ENCODE assay signal across 22 mouse cellular contexts in the genomic region with DNA sequence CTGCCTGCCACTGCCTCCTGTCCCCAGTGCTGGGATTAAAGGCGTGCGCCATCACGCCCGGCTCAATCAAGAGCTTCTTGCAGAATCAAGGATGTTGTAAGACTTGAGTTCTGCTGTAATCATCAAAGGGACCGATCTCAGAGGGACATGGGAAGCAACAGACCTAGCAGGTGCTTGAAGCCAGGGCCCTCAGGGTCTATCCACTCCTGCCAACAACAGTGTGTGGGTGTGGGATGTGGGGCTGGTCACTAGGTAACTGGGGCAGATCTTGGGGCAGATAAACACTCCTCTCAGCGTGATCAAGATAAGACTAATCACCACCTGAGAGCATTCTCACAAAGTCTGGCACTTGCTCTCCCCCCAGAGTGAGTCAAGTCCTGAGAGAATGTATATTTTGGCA. TPM values are rescaled to one million over a fixed set of nuclear protein-coding genes. Genes with fewer than 3 reads are reported as not detected.
DNase-seq lines count a peak whose midpoint lies in the region; ATAC-seq and TF ChIP-seq lines count a peak whose summit lies in the region.
"Had no signal": no experiment of that assay in that cellular context is flagged by ENCODE, and none has a peak within 500 bp of the region (broad histone marks: within the 10 kb centered on the region; RNA-seq: fewer than 3 reads in every experiment).

No protein-coding gene starts in this region.

- no peak for TF ChIP-seq RAD21 in CH12.LX (IDR thresholded peaks at IDR 0.05; ENCODE audit: low read depth, low read length)

- H3K9ac ChIP-seq in CH12.LX (ENCODE audit: insufficient read depth, low read depth) (no peak overlapping the region), ES-Bruce4 (ENCODE audit: low read depth, poor library complexity, severe bottlenecking) (no peak overlapping the region)
- H3K9ac ChIP-seq in lung, embryonic 14.5 days, result no peak overlapping the region
- H3K9ac ChIP-seq: forebrain, postnatal 0 days; hindbrain, embryonic 15.5 days; intestine, embryonic 15.5 days; limb, embryonic 12.5 days; liver, embryonic 13.5 days had no signal

- no peaks in the 10 kb centered on the region for H3K36me3 ChIP-seq in CH12.LX (replicated peaks in 1 of 2; ENCODE audit: control insufficient read depth in 1 of 2, insufficient read depth in 1 of 2, low read length in 1 of 2)
- H3K36me3 ChIP-seq in ES-Bruce4 (ENCODE audit: control insufficient read depth, insufficient read depth, low read length, poor library complexity, severe bottlenecking), result no peaks in the 10 kb centered on the region
- H3K36me3 ChIP-seq in lung, embryonic 14.5 days (ENCODE audit: insufficient read depth), result no peaks in the 10 kb centered on the region
- H3K36me3 ChIP-seq: hindbrain, embryonic 15.5 days; intestine, embryonic 15.5 days; limb, embryonic 12.5 days; liver, embryonic 13.5 days had no signal

- TF ChIP-seq CTCF in CH12.LX (conservative IDR thresholded peaks at IDR 0.05 in 1 of 2, IDR thresholded peaks at IDR 0.05 in 1 of 2; ENCODE audit: low read depth in 2 of 2, low read length in 2 of 2), result no peak
- TF ChIP-seq CTCF in ES-Bruce4 (IDR thresholded peaks at IDR 0.05; ENCODE audit: low read depth, low read length), result no peak
- no peak for TF ChIP-seq CTCF in lung, embryonic 14.5 days (IDR thresholded peaks at IDR 0.05; ENCODE audit: low read depth)
- no peak for TF ChIP-seq CTCF in left cerebral cortex, adult 2 months (IDR thresholded peaks at IDR 0.05)

- H3K27ac ChIP-seq in CH12.LX (ENCODE audit: insufficient read depth, low read depth) (no peak overlapping the region), ES-Bruce4 (ENCODE audit: insufficient read depth, low read length) (no peak overlapping the region)
- no peak overlapping the region for H3K27ac ChIP-seq in lung, embryonic 14.5 days (ENCODE audit: low read depth)
- H3K27ac ChIP-seq in left cerebral cortex, adult 2 months, result no peak overlapping the region
- H3K27ac ChIP-seq: hindbrain, embryonic 15.5 days; intestine, embryonic 15.5 days; limb, embryonic 12.5 days; liver, embryonic 13.5 days; stomach, postnatal 0 days had no signal

- dilution Hi-C loops in CH12.LX (cut with MboI; ENCODE audit: extremely low pct_ligation_motif_present, extremely low pct_unique_long_range_greater_than_20kb, low sequenced_read_pairs), result no loop called here

- TF ChIP-seq EP300 in CH12.LX (IDR thresholded peaks at IDR 0.05; ENCODE audit: low read length) (no peak), ES-Bruce4 (IDR thresholded peaks at IDR 0.05; ENCODE audit: insufficient read depth, low read depth, low read length) (0 out of 2 replicates have a peak, but pooled peaks have one; percentile 9)

- in situ Hi-C loops in CH12.LX (cut with MboI; ENCODE audit: low pct_ligation_motif_present, low pct_unique_long_range_greater_than_20kb, low sequenced_read_pairs), result loop anchor here (10.0 kb wide), 1 partner anchor 187 kb away; the partner anchor contains the start of gene Pwp2

- H3K4me2 ChIP-seq in CH12.LX (ENCODE audit: insufficient read depth, low read depth, poor library complexity, severe bottlenecking), result peak overlapping the region; percentile 79
- H3K4me2 ChIP-seq in lung, embryonic 14.5 days, result no peak overlapping the region
- H3K4me2 ChIP-seq: hindbrain, embryonic 15.5 days; intestine, embryonic 15.5 days; limb, embryonic 12.5 days; midbrain, embryonic 11.5 days had no signal

- TF ChIP-seq POLR2A in CH12.LX (IDR thresholded peaks at IDR 0.05; ENCODE audit: low read depth, low read length) (no peak), ES-Bruce4 (IDR thresholded peaks at IDR 0.05; ENCODE audit: insufficient read depth, low read length) (no peak)

- no peak overlapping the region for H3K4me3 ChIP-seq in CH12.LX (replicated peaks in 1 of 3; ENCODE audit: low read depth in 2 of 3, low read length in 2 of 3, poor library complexity in 1 of 3)
- H3K4me3 ChIP-seq in ES-Bruce4 (ENCODE audit: low read depth, low read length), result no peak overlapping the region
- H3K4me3 ChIP-seq in lung, embryonic 14.5 days (ENCODE audit: low read depth, low read length), result no peak overlapping the region
- no peak overlapping the region for H3K4me3 ChIP-seq in left cerebral cortex, adult 2 months
- H3K4me3 ChIP-seq: hindbrain, embryonic 15.5 days; intestine, embryonic 15.5 days; limb, embryonic 12.5 days; liver, embryonic 13.5 days had no signal

- intact Hi-C loops in left cerebral cortex, adult 2 months (cut with DNase I), result loop anchor here (5.0 kb wide), 1 partner anchor 74 kb away; no protein-coding TSS in a partner anchor

- H3K9me3 ChIP-seq in CH12.LX (replicated peaks; ENCODE audit: low read length), result peaks cover 9% of the 10 kb centered on the region
- no peaks in the 10 kb centered on the region for H3K9me3 ChIP-seq in ES-Bruce4 (replicated peaks; ENCODE audit: control insufficient read depth, insufficient read depth, low read length, poor library complexity, severe bottlenecking)
- no peaks in the 10 kb centered on the region for H3K9me3 ChIP-seq in lung, embryonic 14.5 days (ENCODE audit: low read depth, low read length)
- H3K9me3 ChIP-seq: hindbrain, embryonic 15.5 days; intestine, embryonic 15.5 days; limb, embryonic 12.5 days; liver, embryonic 13.5 days had no signal

- H3K4me1 ChIP-seq in CH12.LX (ENCODE audit: control insufficient read depth in 1 of 2, insufficient read depth in 2 of 2), result peaks cover 8 to 25% of the 10 kb centered on the region in 2 experiments
- peaks cover 12% of the 10 kb centered on the region for H3K4me1 ChIP-seq in ES-Bruce4 (ENCODE audit: control insufficient read depth, insufficient read depth, low read length)
- 0 out of 2 replicates have a peak, but pooled peaks cover under 1% of the 10 kb centered on the region for H3K4me1 ChIP-seq in lung, embryonic 14.5 days (ENCODE audit: insufficient read depth)
- H3K4me1 ChIP-seq: hindbrain, embryonic 15.5 days; limb, embryonic 12.5 days had no signal

- DNase-seq in CH12.LX (ENCODE audit: extremely low read depth), result no peak
- DNase-seq in lung, embryonic 14.5 days, result peak; percentile 24
- peak; percentile 28 for DNase-seq in lung, postnatal 25 days (ENCODE audit: low spot score)
- no peak for DNase-seq in frontal cortex, postnatal 10 days (ENCODE audit: low spot score in 2 of 2)
- DNase-seq in adrenal gland, adult (ENCODE audit: inconsistent age in 2 of 2, low spot score in 1 of 2), result no peak
- DNase-seq in left cerebral cortex, adult 2 months (ENCODE audit: extremely low spot score in 1 of 2, low spot score in 2 of 2), result no peak
- DNase-seq: adrenal gland, postnatal 36 days; cerebellum, adult 9-10 months; forebrain, postnatal 0 days; gastrocnemius, postnatal 25 days; heart, postnatal 4 days; kidney, adult 8-10 months; kidney, postnatal 10 days; liver, embryonic 13.5 days; thymus, adult 2 months; thymus, postnatal 4 days had no signal

- no peaks in the 10 kb centered on the region for H3K79me2 ChIP-seq in CH12.LX (replicated peaks; ENCODE audit: control insufficient read depth, extremely low read depth, insufficient read depth, poor library complexity, severe bottlenecking)

- WGBS in lung, embryonic 14.5 days, result 56% methylated on average over 6 of the region's 6 CpGs

- peaks cover 19% of the 10 kb centered on the region for H3K27me3 ChIP-seq in CH12.LX (replicated peaks)
- no peaks in the 10 kb centered on the region for H3K27me3 ChIP-seq in ES-Bruce4 (ENCODE audit: control insufficient read depth, insufficient read depth, low read length, poor library complexity, severe bottlenecking)
- H3K27me3 ChIP-seq in lung, embryonic 14.5 days (ENCODE audit: insufficient read depth, low read length), result no peaks in the 10 kb centered on the region
- H3K27me3 ChIP-seq: hindbrain, embryonic 15.5 days; intestine, embryonic 15.5 days had no signal

- peak; percentile 70; the same call in 1 of the 2 replicates for ATAC-seq in lung, embryonic 14.5 days (ENCODE audit: insufficient read depth)
- ATAC-seq: forebrain, postnatal 0 days; intestine, embryonic 15.5 days had no signal

TF ChIP-seq in CH12.LX, 34 proteins besides CTCF, POLR2A, EP300 and RAD21 (continues in another document):
- TF ChIP-seq ZNF384 (IDR thresholded peaks at IDR 0.05; ENCODE audit: low read depth, low read length), result no peak
- TF ChIP-seq ZKSCAN1 (IDR thresholded peaks at IDR 0.05; ENCODE audit: borderline replicate concordance, low read depth, low read length), result no peak
- no peak for TF ChIP-seq ETS1 (conservative IDR thresholded peaks at IDR 0.05; ENCODE audit: low read depth, low read length)
- TF ChIP-seq ZMIZ1 (IDR thresholded peaks at IDR 0.05; ENCODE audit: low read depth, low read length), result no peak
- TF ChIP-seq TBP (conservative IDR thresholded peaks at IDR 0.05; ENCODE audit: low read depth, low read length), result no peak
- no peak for TF ChIP-seq KAT2A (IDR thresholded peaks at IDR 0.05; ENCODE audit: insufficient replicate concordance, low read length)
- TF ChIP-seq UBTF (IDR thresholded peaks at IDR 0.05; ENCODE audit: low read depth, low read length), result no peak
- no peak for TF ChIP-seq POLR2AphosphoS2 (IDR thresholded peaks at IDR 0.05; ENCODE audit: low read depth, low read length)
- TF ChIP-seq USF1 (IDR thresholded peaks at IDR 0.05; ENCODE audit: low read depth, low read length), result no peak
- TF ChIP-seq GABPA (IDR thresholded peaks at IDR 0.05; ENCODE audit: insufficient replicate concordance, low read depth, low read length), result no peak
- TF ChIP-seq RCOR1 (conservative IDR thresholded peaks at IDR 0.05; ENCODE audit: low read depth, low read length), result no peak

RNA-seq across cellular contexts. Expression of gene Agpat3, which starts 19.5 kb away (rescaled TPM):
- total RNA-seq in CH12.LX (2012; rRNA removed) (49.4 and 63.1 TPM in 2 replicates), CH12.LX (2014; rRNA removed) (36.7 and 40.1 TPM in 2 replicates)
- polyA plus RNA-seq in CH12.LX (2012; ENCODE audit: insufficient read length, low read depth) (67.2 and 70.0 TPM in 2 replicates), ES-Bruce4 (2011; ENCODE audit: insufficient read depth, insufficient read length, low read depth, missing spikeins) (56.0 and 57.7 TPM in 2 replicates)
- 59.7 and 62.1 TPM in 2 replicates for polyA plus RNA-seq in lung, embryonic 14.5 days (2014; fragmentation: Nextera tagmentation; extraction: Ambion mirVana)
- 100 to 1,000 TPM; 246 to 255 TPM for total RNA-seq in left cerebral cortex, adult 2 months (2021)

RNA-seq across cellular contexts. Expression of gene Rrp1, which starts 41.1 kb away (rescaled TPM):
- total RNA-seq in CH12.LX (2012; rRNA removed), result 189 and 203 TPM in 2 replicates
- 127 and 138 TPM in 2 replicates for total RNA-seq in CH12.LX (2014; rRNA removed)
- 327 and 659 TPM in 2 replicates for polyA plus RNA-seq in CH12.LX (2012; ENCODE audit: insufficient read length, low read depth)
- polyA plus RNA-seq in ES-Bruce4 (2011; ENCODE audit: insufficient read depth, insufficient read length, low read depth, missing spikeins), result 132 and 136 TPM in 2 replicates
- polyA plus RNA-seq in lung, embryonic 14.5 days (2014; fragmentation: Nextera tagmentation; extraction: Ambion mirVana), result 239 and 249 TPM in 2 replicates
- total RNA-seq in left cerebral cortex, adult 2 months (2021), result 100 to 1,000 TPM; 339 to 348 TPM

RNA-seq across cellular contexts. Expression of gene Cstb, which starts 53.7 kb away (rescaled TPM):
- total RNA-seq in CH12.LX (2012; rRNA removed), result 124 and 139 TPM in 2 replicates
- 226 and 239 TPM in 2 replicates for total RNA-seq in CH12.LX (2014; rRNA removed)
- 194 and 206 TPM in 2 replicates for polyA plus RNA-seq in CH12.LX (2012; ENCODE audit: insufficient read length, low read depth)
- 212 and 214 TPM in 2 replicates for polyA plus RNA-seq in ES-Bruce4 (2011; ENCODE audit: insufficient read depth, insufficient read length, low read depth, missing spikeins)
- 201 and 211 TPM in 2 replicates for polyA plus RNA-seq in lung, embryonic 14.5 days (2014; fragmentation: Nextera tagmentation; extraction: Ambion mirVana)
- 10 to 100 TPM; 41.0 to 41.7 TPM for total RNA-seq in left cerebral cortex, adult 2 months (2021)

Comparison
In these comparisons a context has a peak if more than half of its experiments do, and no peak if none do; other contexts are left out.
1. DNase-seq: peak in lung, embryonic 14.5 days (single experiment) and lung, postnatal 25 days (single experiment); none in CH12.LX (single experiment), frontal cortex, postnatal 10 days (0 of 2), adrenal gland, adult (0 of 2) and left cerebral cortex, adult 2 months (0 of 2).